Mouse (Mus musculus): ENCODE data around the gene Serinc5.
A peak's percentile ranks its signal among the peaks of the same experiment; 100 is the strongest.
"Not testable (repeated sequence)": the region's sequence is repeated elsewhere in the genome, so short reads cannot be mapped to it uniquely, and the experiment has no call there.

The Serinc5 gene

DNA sequence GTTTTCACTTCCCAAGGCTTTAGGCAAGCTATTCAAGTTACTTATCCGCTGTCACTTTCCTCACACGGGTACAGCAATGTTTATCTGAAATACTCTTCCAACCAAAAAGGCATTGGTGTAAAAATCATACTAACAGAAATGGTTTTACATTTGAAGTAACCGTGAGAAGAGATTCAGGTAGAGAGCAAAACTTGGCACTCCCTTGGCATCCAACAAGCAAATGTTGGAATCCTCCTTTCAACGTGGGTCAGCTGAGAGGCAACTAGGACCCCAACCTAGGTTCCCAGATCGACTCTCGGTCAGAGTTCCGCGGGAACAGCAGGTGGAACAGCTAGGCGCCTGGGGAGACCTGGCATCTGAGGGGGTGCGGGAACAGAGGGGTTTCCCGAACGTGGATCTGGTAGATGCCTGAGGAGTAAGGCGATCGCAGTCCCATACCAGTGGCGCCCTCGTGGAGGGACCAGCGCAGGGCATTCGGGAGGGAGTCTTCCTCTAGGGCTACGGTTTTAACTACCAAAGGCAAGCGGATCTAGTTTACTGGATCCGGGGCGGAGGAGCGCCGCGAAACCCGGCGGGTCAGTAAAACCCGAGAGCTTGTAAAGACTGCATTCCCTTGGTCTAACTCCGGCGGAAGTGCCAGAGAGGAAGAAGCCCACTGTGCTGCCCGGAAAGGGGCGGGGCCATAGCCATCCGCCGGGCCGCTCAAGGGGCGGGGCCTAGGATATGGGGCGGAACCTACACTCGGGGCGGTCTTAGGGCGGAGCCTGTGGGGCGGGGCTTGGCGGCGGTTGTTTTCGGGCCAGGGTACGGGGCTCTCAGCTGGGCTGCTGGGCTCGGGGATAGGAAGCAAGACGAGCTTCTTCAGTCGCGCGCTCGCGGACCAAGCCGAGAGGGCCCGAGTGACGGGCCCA lies at the start of gene Serinc5:
Serinc5 (plus strand) TSS at position 781 of the 911 bp plus-strand sequence.
- DNase-seq (ENCODE audit: low spot score), result peak; percentile 94

DNA sequence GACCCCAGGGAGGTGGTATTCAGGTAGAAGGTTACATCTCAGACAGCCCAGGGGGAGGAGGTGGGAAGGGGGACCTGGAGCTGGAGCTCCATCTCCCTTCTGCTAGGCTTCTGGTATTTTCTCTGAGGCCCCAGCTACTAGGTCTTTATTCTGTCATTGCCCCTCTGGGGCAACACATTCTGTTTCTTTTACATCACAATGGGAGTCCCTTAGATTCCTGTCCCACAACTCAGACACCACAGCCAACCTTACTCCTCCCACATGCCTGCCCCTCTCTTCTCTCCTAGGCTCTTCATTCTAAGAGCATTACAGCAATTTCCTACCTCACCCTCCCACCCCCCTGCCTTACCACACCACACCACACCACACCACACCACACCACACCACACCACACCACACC lies 34.8 kb upstream of the Serinc5 start, which contains the start of gene Spz1:
Spz1 (minus strand) TSS at position 101 of the 400 bp plus-strand sequence.
- no peak for DNase-seq (ENCODE audit: low spot score)

DNA sequence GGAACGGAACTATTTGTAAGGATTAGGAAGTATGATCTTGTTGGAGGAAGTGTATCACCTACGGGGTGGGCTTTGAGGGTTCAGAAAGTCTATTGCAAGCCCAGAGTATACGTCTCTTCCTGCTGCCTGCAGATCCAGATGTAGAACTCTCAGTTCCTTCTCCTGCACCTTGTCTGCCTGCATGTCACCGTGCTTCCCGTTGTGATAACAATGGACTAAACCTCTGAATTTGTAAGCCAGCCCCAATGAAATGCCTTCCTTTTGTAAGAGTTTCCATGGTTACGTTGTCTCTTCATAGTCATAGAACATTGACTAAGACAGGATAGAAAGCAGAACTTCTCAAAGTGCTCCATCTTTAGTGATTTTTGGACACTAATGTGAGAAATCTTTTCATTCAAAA lies 34.2 kb upstream of the Serinc5 start:
- DNase-seq (ENCODE audit: low spot score), result no peak

DNA sequence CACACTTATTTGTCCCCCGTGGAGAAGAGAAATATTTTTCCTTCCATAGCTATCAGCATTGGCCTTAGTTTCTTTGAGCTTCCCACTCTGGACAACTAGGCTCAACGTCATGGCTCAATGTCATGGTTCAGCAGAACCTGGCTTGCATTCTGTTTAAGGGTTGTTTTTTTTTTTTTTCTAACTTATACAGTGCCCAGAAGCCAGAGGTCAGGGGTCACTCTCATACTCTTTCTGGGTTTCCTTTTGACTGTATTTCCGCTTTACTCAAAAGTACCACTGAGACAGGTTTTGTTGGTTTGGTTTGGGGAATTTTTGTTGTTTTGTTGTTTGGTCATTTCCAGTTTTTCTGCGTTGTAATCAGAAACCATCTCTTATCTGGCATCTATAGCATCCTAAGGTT lies 32.7 kb upstream of the Serinc5 start:
- no peak for DNase-seq (ENCODE audit: low spot score)

DNA sequence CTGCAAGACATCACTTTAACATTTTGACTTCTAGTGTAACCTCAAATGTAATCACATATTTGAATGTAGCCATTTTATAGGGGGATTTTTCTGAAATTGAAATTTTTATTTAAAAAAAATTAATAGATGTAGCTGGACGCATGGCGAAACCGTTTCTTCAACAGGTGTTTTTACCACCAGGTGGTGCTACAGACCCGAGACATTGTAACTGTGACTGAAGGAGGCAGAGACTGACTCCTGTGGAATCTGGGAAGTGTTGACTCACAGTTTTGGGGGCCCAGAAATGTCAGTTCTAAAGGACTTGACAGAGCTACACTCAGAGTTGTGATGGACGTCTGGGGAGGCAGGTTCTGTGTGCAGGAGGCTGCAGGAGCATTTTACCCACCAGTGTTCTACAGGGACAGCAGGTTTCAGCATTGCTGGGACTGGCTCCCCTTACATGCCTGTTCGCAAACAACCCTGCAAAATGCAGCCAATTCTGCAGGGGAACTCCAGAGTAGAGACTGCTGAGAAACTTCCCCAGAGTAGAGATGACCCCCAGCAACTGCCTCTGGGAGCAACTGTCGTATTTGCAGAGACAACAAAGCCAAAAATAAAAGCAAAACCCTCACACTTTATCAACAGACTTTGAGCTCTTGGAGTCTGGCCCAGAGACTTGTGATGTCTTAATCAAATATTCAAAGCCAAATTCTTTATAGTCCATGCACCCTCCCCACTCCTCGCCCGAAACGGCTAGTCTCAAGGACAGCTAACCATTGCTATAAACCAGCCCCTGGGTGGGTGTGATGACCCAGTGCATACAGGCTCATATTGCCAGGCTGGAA lies 30.5 kb upstream of the Serinc5 start:
- DNase-seq (ENCODE audit: low spot score), result peak; percentile 81

DNA sequence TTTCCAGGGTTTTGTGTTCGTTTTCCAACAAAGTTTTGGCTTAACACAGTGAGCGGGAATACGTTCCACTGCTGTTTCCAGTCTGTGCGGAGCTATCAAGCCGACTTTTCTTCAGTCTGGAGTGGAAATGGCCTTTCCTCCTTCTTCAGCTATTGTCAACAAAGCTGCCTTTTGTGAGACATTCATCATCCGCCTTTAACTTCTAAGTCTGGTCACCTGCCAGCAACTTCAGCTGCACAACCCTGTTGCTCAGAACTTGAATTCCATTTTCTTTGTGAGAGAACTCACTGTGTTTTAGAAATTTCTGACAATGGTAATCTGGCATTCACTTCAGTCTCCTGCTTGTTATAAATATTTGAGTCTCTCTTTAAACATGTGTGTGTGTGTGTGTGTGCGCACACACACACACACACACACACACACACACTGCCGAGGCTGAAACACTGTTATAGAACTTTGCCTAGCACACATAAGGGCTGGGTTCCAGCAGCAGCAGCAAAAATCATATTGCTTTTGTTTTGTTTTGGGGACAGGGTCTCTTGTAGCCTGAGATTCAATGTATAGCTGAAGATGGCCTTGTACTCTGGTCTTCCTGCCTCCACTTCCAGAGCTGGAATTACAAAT lies 26.7 kb upstream of the Serinc5 start:
- DNase-seq (ENCODE audit: low spot score), result no peak

DNA sequence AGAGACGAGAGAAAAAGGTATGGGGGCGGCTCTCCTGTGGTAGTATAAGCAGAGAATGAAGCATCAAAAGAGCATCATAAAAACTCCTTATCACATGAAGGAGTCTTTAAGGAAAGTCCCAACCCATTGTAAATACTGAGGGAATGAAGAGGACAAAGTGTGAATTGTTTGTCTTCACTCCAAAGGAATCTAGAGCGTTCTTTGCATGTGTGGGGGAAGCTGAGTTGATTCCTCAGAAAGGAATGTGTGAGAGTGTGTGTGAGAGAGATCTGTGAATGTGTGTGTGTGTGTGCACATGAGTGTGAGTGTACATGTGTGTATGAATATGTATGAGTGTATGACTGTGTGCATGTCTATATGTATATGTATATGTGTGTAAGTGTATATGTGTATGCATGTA lies 22.2 kb upstream of the Serinc5 start:
- no peak for DNase-seq (ENCODE audit: low spot score)

DNA sequence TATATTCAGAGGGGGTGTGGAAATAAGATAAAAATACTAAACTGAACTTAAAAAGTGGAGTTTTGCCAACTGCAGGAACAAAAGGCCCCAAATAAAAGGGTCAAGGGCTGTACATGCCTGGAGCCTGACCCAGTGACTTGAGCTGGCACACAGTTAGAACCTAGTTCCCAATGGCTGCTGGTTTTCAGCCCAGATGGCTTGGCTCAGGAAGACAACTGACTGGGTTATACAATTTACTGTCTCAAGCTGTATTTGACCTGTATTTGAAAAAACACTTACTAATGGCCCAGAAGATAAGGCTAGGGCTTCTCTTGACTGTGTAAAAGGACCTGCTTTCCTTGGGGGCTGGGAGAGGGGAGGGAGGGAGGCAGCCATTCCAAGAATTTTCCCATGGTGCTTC lies 21.6 kb upstream of the Serinc5 start:
- no peak for DNase-seq (ENCODE audit: low spot score)

DNA sequence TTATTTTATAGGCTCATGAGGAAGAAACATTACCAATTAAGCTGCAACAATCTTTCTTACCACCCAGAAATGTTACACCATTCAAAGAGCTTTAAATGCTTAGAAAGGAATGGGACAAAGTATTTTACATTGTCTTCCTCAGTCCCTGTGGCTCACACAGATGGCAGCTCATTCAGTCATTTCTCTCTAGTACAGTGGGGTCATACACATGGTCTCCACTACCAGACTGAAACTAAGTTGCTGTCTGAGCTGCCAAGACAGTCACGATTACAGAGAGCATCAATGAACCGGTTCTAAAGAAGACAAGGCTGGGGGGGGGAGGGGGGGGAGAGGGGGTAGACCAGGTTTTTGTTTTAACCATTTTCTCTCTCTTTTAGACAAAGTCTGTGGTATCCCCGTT lies 19.7 kb upstream of the Serinc5 start:
- no peak for DNase-seq (ENCODE audit: low spot score)

DNA sequence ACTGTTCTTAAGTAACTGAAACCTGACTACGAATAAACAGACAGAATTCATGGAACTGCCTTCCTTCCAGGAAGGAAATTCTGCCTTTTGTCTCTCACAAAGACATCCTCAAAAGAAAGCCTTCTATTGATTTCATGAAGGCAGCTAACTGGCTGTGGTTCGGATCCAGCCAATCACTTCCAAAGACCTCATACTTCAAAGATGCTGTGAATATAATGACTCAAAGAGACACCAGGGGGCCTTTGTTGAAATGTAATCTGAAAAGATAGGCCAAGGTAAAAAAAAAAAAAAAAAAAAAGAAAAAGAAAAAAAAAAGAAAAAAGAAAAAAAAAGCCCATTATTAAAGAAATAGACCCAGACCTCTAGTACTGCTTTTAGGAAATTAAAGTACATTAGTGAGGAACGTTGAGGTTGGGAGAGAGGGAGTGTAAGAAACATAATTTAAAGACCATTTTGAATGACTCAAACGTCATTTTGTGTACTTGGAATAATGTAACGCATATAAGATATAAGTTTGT lies 18.6 kb upstream of the Serinc5 start:
- no peak for DNase-seq (ENCODE audit: low spot score)

DNA sequence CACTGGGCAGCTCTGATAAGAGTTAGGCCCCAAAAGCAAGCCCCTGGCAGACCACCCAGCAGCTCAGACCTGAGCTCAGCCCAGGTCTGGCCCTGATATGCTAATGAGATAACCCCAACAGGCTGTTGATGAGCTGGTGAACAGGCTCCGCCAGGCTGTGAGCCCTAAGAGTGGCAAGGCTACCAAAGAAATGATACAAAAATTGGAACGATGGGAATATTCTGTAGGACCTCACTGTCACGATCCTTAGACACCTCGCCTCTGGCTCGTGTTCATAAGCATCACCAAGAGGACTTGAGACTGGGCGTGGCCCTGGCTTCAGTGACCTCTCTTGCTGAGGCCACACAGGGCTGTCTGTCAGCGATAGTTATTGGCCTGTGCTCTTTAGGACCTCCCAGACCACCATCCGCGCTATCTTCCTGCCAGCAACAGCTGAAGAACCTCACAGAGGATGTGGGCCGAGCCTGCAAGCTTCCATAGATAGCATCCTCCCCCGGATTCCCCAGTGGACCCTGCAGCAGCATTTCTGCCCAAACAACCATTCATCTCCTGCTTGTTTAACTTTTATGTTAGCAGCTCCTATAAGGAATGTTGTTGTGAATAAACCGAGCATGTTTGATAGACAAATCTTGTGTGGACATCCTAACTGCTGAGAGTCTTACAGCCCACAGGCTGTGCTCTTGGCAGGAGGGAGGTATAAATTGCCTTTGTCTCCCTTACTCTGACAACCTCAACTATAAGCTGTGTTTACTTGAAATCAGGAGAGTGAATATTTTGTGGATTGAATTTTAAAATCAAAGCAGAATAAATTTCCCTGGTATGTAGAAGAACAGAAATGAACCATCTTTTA lies 17.9 kb upstream of the Serinc5 start:
- DNase-seq (ENCODE audit: low spot score), result peak; percentile 31

DNA sequence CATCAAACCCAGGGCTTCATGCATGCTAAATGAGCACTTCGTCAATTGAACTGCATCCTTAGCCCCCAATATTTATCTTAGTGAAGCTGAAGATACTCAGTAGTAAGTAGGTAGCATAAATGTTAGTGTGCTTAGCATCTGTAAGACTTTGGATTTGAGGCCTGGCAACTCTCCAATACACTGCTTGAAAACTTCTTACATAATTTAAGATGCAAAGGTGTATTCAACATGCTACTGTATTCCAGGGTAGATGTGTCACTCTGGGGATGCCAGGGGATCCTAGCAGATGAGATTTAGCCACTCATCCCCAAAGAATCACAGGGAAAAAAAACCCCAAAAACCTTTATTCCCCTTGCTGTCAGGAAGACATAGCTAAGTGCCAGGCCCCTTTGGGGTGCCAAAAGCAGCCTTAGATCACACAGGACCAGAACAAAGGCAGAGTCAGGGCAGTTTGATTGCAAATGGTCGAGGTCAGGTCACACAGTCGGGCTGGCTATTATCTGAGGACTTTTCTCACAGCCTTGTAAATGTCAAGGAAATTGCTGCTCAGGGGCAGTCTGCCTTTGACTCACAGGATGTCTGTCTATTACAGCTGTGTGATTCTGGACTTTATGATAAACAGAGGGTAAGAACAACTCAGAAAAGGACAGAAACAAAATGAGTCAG lies 17.0 kb upstream of the Serinc5 start:
- peak; percentile 28 for DNase-seq (ENCODE audit: low spot score)

DNA sequence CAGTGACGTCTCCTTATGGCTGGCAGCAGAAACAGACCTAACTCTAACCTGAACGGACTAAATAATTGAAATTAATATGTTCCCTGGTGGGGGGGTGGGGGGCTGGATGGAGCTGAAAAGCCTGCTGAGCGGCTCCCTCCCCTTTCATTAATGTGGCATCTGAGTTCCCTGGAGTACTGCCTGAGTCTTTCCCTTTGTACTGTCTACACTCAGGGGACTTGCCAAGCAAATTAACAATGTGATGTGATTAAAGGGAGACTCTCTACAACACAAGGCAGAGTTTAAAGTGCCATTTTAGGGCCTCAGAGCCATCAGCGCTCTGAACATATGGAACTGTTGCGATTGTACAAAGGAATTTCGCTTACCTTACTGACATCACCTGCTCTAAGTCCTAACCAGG lies 16.4 kb upstream of the Serinc5 start:
- peak; percentile 21 for DNase-seq (ENCODE audit: low spot score)

DNA sequence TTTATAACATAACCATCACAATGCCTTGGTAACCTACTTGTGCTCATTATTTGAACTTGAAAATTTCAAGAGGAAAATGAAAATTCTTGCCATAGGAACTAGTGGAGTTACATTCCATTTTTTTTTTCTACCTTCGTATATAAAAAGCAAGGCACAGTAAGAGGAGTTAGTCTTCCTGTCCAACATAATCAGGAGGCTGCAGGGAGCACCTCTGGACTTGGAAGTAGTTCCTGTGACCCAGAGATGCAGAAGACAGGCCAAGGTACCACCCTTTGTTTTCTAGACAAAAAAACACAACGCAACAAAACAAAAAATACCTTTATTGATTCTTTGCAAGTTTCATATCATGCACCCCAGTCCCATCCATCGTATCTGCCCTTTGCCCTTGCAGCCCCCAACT lies 16.0 kb upstream of the Serinc5 start:
- DNase-seq (ENCODE audit: low spot score), result no peak

DNA sequence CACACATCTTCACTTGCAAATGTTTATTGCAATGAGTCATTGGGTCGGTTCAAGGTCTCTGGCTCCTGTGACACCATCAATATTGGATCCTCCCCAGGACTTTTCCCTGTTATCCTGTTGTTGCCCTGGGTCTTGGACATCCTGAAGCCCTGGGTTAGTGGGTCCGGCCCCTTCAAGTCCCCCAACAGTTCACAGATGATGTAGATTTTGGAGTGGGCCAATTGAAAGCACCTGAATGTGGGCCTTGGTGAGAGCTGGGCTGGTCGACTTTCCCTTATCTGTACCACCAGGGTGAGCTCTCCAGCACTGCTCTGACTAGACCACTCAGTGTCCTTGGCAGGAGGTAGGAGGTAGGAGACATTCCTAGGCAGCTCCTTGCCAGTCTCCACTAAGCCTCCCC lies 15.5 kb upstream of the Serinc5 start:
- no peak for DNase-seq (ENCODE audit: low spot score)

DNA sequence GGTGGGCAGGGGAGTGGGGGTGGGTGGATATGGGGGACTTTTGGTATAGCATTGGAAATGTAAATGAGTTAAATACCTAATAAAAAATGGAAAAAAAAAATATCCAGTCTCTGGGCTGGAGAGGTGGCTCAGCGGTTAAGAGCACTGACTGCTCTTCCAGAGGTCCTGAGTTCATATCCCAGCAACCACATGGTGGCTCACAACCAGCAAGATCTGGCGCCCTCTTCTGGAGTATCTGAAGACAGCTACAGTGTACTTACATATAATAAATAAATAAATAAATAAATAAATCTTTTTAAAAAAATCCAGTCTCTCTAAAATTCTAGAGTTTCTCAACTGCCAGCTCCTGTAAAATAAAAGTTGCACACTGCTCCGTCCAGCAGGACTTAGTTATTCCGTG lies 5.6 kb upstream of the Serinc5 start:
- DNase-seq (ENCODE audit: low spot score), result not testable (repeated sequence)

DNA sequence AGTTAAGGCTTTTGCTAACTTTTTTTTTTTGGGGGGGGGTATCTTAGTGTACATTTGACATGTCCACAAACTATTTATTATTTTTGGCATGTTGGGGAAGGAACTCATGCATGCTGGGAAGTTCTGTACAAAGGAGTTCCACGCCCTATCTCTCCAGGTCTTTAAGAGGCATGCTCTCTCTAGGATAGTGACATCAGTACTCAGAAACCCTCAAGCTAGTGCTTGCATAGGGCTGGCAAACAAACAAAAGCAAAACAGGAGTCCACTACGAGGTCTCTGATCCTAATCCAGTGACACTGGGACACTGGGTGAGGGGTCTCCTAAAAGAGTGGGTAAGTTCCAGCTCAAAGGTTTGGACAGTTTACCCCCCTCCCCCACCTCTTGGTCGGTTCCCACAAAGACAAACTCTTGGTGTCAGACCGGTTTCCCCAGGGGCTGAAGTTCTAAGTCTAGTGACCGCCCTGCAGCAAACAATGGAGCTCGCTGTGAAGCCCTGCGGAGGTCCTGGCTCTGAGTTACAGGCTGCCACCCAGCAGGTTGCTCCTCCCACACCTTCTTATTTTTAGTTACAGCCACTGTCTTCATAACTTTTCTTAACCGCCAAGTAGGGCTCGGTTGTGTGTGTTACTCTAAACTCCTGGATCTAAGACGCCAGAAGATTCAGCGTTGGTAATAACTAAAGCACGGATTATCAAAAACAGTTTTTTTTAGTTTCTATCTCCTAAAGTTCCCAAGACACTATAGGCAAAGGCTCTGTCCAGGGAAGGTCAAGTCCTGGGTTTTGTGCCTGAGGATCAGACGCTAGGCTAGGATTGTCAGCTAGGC lies 1.2 kb upstream of the Serinc5 start:
- DNase-seq (ENCODE audit: low spot score), result no peak

DNA sequence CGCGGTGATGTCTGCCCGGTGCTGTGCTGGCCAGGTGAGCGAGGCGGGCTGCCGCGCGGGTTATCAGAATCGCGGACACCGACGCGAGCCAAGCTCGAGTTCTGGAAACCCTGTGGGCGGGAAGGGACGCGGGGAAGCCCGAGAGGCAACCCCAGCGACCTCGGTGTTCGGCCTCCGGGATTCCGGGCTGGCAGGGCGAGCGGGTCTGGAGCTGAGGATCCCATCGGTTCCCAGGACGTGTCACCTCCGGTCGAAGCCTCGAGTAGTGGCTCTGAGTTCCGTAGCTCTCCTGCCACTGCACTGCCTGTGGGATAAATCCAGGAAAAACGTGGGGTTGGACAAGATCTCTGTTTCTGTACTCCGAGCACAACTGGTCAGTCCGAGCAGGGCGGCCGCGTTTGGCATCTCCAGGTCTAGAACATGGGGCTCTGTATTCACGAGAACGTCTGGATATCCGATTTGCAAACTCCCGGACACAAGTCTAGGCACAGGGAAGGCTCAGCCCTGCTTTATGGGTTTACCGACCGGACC lies 428 bp downstream of the Serinc5 start:
- no peak for DNase-seq (ENCODE audit: low spot score)

DNA sequence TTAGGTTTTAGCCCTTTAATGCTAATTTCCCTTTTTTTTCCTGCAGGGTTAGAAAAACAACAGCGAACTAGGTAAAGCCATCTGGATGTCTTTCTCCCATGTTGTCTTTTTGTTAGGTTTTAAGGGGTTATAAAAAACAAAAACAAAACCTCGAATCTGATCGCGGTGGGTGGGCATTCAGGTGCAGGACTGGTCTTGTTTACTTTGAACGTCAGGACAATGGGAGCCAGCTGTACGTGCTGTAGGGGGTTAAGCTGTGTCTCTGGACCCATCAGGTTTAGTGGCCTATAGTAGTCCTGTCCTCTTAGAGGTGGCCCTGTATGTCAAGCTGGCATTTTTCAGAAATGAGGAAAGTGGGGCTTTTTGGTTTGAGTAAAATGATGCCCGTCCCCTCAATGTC lies 1.0 kb downstream of the Serinc5 start:
- DNase-seq (ENCODE audit: low spot score), result no peak

DNA sequence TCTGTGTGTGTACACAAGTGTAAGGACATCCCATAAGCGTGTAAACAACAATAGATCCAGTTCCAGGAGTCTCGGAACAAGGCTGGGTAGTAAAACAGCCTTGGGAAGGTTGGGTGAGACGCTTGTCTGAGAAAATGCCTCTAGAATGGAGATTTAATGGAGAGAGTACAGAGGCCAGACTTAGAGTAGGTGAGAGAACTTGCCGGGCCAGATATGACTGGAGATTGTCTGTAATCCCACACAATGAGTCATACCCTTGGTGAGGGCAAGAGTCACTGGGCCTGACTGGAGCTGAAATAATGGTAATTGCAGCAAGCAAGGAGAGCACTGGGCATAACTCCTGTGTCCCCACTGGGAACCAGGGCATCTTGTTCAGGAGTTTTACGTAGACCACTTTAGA lies 2.2 kb downstream of the Serinc5 start:
- DNase-seq (ENCODE audit: low spot score), result peak; percentile 46
